Mouse (Mus musculus): ENCODE data around the gene Rgl2. TPM values are rescaled to one million over a fixed set of nuclear protein-coding genes. Genes with fewer than 3 reads are reported as not detected.

Gene Rgl2
- 159 TPM for total RNA-seq (2023)

DNA sequence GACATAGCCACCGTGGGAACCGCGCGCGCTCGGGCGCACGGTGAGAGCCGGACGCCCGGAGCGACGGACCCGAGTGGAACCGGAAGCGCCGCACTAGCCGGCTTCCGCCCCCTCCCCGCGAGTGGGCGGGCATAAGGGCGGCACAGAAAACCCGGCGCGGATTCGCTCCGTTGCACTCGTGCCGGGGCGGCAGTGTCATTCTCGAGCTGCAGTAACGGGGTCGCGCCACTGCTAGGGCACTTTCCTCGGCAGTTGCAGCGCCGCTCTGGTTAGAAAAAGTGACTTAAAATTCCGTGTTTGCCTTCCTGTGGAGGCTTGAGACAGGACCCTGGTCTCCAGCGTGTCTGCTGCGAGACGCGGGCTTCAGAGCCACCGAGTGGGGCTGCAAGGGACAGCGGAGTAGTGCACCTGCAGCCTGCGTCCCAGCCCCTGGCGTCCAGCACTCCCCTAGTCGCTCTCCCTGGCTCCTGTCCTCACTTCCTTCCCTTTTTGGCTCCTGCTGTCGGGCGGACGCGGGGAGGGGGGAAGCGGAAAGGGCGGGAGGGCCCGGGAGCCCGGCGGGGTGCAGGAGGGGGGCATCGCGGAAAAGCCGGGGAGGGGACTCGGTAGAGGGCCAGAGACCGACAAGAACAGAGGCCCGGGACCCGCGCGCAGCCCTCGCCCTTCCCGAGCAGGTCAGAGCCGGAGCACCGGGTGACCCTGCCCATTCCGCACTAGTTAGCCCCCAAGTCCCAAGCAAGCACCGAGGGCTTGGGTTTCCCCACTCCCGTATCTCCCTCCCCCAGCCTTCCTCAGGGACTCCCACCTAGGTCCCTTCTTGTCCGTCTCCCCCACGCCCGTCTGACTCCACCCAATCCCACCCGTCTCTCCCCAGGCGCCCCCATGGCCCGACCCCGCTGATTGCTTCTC is at the start of gene Rgl2:
Gene Rgl2, plus strand, starts transcription at position 173 of the 909 bp plus-strand sequence.

DNA sequence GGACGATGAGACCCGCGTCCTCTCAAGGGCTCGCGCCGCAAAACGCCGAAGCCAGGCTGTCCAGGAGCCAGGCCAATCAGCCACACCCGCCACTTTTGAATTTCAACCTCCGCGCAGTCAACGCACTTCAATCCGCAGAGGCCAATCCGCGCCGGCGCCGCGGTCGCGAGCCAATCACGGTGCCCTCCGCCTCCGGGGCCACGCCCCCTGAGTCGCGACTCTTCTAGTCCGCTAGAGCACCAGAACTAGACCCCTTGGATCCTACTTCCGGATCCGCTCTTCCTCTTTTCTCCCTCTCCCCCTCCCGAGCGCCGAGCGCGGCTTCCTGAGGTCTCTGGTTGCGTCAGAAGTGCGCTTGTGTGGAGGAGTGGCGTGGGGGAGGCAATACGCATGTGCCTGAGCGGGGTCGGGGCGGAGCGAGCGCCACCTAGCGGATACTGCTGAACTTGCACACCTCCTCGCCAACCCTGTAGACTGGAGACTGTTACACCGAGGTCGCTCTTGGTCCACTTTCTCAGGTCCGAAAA is 38.7 kb upstream of the Rgl2 start, which contains the start of gene Kifc1:
Gene Kifc1, minus strand, starts transcription at position 129 of the 527 bp plus-strand sequence.

DNA sequence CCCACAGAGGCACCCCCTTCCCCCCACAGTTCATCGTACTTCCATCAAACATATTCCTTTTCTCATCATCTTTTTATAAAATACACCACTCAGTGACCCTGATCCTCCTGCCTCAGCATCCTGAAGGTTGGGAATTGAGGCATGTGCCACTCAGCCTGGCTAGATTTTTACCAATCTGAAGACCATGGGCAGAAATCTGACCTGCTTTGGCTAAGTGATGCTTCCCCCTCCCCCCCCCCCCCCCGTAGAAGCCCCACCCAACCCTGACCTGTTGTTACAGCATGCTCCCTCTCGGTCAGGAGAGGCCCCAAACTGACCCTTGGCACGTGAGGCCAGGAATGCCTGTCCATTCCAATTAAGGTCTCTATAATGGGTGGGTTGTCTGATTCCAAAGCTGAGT is 24.5 kb upstream of the Rgl2 start, which contains the start of gene Platr17:
Gene Platr17, plus strand, starts transcription at position 301 of the 400 bp plus-strand sequence.

DNA sequence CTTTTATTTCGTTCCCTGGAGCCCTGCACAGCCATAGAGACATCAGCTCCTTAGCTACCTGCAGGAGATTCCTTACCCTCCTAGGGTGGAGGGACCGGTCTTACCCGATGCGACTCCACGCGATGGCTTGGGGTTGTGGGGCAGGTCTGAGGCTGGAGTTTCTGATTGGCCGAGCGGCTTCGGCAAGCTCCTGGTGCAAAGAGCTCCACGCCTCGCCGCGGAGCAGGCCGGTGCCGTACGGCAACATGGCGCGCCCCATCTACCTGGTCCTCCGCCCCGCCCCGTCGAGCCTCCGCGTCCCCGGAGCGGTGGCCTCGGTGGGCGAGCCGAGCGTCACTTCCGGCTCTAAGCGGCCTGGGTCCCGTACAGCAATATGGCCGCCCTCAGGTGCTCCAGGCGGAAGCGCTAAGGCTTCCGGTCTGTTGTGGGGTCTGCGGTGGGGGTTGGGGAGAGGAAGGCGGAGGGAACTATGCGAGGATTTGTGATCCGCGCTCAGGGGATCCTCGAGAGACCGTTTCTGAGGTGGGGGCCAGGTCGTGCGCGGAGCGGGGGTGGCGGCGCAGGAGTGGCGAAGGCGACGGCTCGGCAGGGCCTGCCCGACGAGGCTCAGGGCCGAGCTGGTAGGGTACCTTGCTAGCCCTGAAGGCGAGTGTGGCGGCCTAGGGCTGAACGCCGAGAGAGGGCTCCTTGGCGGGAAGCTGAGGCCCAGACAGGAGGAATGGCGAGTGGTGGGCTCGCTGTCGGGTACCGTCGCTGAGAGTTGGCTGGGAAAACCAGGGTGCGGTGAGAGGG is 20.1 kb upstream of the Rgl2 start, which contains the start of gene Daxx:
Gene Daxx, plus strand, starts transcription at position 338 of the 792 bp plus-strand sequence.

DNA sequence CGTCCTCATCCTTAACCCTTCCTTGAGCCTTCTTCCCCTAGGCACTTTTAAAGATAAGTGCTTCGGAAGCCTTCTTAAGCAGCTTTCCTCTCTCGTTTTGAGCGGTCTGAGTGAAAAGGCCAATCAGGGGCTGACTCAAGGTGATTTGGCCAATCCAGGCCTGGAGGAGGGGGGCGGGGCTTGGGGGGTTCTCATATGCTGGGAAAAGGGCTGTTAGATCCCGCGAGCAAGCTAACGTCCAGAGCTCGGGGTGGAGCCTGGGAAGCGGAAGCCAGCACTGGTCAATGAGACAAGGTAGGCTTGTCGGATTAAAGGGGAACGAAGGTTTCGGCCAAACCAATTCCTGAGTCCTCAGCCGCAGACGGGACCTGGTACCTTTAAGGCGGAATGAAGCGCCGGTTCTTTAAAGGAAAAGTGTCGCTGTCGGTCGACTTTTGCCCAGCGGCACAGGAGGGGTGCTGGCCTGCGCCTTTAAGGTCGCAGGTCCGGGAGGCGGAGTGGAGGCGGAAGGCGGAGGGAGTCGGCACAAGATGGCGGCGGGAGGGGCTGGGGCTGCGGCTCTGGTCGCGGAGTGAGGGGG is 13.6 kb upstream of the Rgl2 start, which contains the start of the genes Tapbp and Zbtb22:
Gene Tapbp, plus strand, starts transcription at position 229 of the 580 bp plus-strand sequence.
Gene Zbtb22, plus strand, starts transcription at position 234 of the 580 bp plus-strand sequence.

DNA sequence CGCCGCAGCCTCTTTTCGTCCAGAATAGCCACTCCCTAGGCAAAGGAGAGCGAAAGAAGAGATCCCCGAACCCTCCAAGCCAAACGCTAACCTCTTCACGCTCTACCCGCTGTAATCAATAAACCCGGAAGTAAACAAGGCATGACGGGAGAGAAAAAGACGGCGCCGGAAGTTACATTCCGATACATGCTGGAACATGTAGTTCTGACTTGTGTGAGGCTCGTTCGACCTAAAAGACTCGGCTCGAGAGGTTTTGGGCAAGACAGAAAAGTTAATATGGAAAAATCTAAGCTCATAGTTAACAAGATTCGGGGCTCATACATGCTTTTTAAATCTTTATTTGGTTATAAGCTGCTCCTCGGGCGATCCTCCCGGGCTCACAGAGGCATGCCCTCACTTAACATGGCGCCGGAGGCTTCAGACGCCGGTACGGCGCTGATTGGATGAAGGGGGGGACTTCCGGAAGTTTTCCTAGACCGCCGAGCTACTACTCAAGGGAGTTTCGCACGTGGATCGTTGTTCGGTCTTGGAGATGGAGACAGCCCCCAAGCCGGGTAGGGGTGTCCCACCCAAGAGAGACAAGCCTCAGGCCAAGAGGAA is 11.0 kb downstream of the Rgl2 start, which contains the start of the genes Pfdn6 and Wdr46:
Gene Pfdn6, minus strand, starts transcription at position 138 of the 600 bp plus-strand sequence.
Gene Wdr46, plus strand, starts transcription at position 455 of the 600 bp plus-strand sequence.

DNA sequence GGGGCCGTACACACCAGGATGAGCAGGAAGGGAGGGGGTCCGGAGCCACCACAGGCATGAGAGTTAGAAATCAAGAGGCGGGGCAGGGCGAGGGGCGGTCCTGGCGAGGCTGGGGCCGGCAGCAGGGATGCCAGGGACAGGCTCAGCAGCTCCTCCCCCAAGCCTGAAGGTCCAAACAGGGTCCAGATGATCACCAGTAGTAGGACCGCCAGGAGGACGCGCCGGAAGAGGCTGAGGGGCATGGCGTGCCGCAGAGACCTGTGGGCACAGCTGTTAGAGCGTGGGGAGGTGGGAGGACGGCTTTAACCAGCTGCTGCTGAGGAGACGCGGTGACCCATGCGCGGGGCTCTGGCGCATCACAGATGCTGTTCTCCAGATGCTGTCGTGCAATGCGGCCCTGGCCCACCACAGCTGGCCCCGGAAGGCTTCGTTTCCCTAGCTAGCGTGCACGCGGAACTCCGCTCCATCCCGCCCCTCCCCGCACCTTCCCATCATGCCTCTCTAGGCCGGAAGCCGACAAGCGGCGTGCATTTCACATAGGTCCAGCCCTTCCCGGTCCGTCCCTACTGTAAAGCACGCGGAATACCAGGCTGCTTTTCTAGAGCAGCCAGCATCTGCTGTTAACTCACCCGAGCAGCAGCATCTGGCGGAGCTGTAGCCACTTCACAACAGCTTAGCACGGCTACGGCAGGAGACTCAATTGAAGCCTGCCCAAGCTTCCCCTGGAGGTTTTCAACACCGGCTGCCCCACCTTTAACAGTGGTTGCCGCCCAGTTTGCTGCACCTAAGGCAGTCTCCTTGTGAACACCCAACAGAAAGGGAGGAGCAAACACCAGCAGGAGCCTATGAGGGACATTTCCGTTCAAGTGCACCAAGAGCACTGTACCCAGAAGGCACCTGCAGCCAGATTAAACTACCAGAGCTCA is 21.9 kb downstream of the Rgl2 start, which contains the start of gene B3galt4:
Gene B3galt4, minus strand, starts transcription at position 468 of the 926 bp plus-strand sequence.

DNA sequence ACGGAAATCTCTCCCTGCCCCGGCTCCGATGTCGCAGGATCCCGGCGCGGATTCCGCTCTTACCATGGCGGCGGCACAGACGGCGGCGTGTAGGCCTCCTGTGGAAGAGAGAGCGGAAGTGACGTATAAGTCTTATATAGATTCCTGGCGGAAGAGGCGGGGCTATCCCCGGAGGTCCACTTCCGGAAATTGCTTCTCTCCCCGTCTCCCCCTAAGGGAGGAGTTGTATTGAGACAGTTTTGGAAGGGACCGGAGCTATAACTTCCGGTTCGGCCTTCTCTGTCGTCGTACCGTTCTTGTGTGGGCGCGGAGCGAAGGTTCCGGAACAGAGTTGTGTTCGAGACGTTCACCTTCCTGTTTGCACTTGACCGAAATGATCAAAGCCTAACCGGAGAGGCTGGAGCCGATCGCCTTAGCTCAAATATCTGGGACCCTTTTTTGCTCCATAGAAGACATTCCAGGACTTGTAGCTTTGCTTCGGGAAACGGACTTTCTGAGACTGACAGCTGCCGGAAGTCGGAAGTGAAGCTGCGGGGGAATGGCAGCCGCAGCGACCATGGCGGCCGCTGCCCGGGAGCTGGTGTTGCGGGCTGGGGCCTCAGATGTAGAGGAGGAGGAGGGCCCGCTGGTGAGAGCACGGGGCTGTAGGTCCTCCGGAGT is 26.3 kb downstream of the Rgl2 start, which contains the start of the genes Vps52 and Rps18:
Gene Vps52, plus strand, starts transcription at position 258 of the 660 bp plus-strand sequence.
Gene Rps18, minus strand, starts transcription at position 447 of the 660 bp plus-strand sequence.

Other genes starting within 250 kb of the Rgl2 start
- gene Hnrnpm, start 242.7 kb upstream of the Rgl2 start, total RNA-seq (2023): 322 TPM
- 58.7 TPM for gene March2, start 210.9 kb upstream of the Rgl2 start, total RNA-seq (2023)
- gene Rab11b, start 169.0 kb upstream of the Rgl2 start, total RNA-seq (2023): 192 TPM
- gene Angptl4, start 147.7 kb upstream of the Rgl2 start, total RNA-seq (2023): 1.4 TPM
- gene Kank3, start 119.0 kb upstream of the Rgl2 start, total RNA-seq (2023): 3.1 TPM
- 5,360 TPM for gene Rps28, start 105.0 kb upstream of the Rgl2 start, total RNA-seq (2023)
- 138 TPM for gene Ndufa7, start 105.0 kb upstream of the Rgl2 start, total RNA-seq (2023)
- 9.8 TPM for gene Cd320, start 86.5 kb upstream of the Rgl2 start, total RNA-seq (2023)
- gene Gm7029, start 55.7 kb upstream of the Rgl2 start, total RNA-seq (2023): not detected
- 5.4 TPM for gene Kifc1, start 38.9 kb upstream of the Rgl2 start, total RNA-seq (2023)
- gene Platr17, start 24.4 kb upstream of the Rgl2 start, total RNA-seq (2023): 1.1 TPM
- 60.9 TPM for gene Daxx, start 20.1 kb upstream of the Rgl2 start, total RNA-seq (2023)
- 363 TPM for gene Tapbp, start 13.6 kb upstream of the Rgl2 start, total RNA-seq (2023)
- 29.5 TPM for gene Zbtb22, start 13.6 kb upstream of the Rgl2 start, total RNA-seq (2023)
- gene Pfdn6, start 10.8 kb downstream of the Rgl2 start, total RNA-seq (2023): 61.3 TPM
- gene Wdr46, start 11.1 kb downstream of the Rgl2 start, total RNA-seq (2023): 67.7 TPM
- 16.0 TPM for gene B3galt4, start 21.9 kb downstream of the Rgl2 start, total RNA-seq (2023)
- gene Vps52, start 26.3 kb downstream of the Rgl2 start, total RNA-seq (2023): 58.6 TPM
- gene Rps18, start 26.5 kb downstream of the Rgl2 start, total RNA-seq (2023): 2,292 TPM
- gene H2-K1, start 70.8 kb downstream of the Rgl2 start, total RNA-seq (2023): 4,625 TPM
- gene Ring1, start 95.1 kb downstream of the Rgl2 start, total RNA-seq (2023): 32.6 TPM
- gene H2-Ke6, start 98.5 kb downstream of the Rgl2 start, total RNA-seq (2023): 140 TPM
- 91.6 TPM for gene Slc39a7, start 102.1 kb downstream of the Rgl2 start, total RNA-seq (2023)
- gene Rxrb, start 102.3 kb downstream of the Rgl2 start, total RNA-seq (2023): 103 TPM
- 21.9 TPM for gene Col11a2, start 109.9 kb downstream of the Rgl2 start, total RNA-seq (2023)
- 24.7 TPM for gene H2-Oa, start 162.8 kb downstream of the Rgl2 start, total RNA-seq (2023)
- 62.7 TPM for gene H2-DMa, start 190.0 kb downstream of the Rgl2 start, total RNA-seq (2023)
- 368 TPM for gene Brd2, start 193.1 kb downstream of the Rgl2 start, total RNA-seq (2023)
- gene H2-DMb2, start 213.8 kb downstream of the Rgl2 start, total RNA-seq (2023): 84.9 TPM
- 48.5 TPM for gene H2-DMb1, start 223.5 kb downstream of the Rgl2 start, total RNA-seq (2023)